Mouse (Mus musculus) heart, embryonic 12.5 days (tissue): ENCODE data around the gene Sh3gl2. TPM values are rescaled to one million over a fixed set of nuclear protein-coding genes. Genes with fewer than 3 reads are reported as not detected.

ENCODE experiments used
- ATAC-seq: fragments of 200-750 bp; cut with Nextera tagmentation; 2 replicates; pipeline ENCODE4 v1.8.0; 2017; ENCODE audit warnings: moderate TSS enrichment, moderate library complexity; ENCODE audit not compliant: insufficient number of reproducible peaks, low FRiP score
- H3K27ac ChIP-seq: fragments of 300-500 bp; sonication (generic); 2 replicates; pipeline ENCODE4 v1.5.1; 2016; ENCODE audit warnings: mild to moderate bottlenecking, moderate library complexity; ENCODE audit not compliant: poor library complexity, severe bottlenecking
- H3K27me3 ChIP-seq: fragments of 300-500 bp; sonication (generic); replicated peaks from 2 replicates; pipeline ENCODE4 v1.6.1; 2016; ENCODE audit warnings: mild to moderate bottlenecking, moderate library complexity
- H3K36me3 ChIP-seq: fragments of 300-500 bp; sonication (generic); 2 replicates; pipeline ENCODE4 v1.6.1; 2016; ENCODE audit warnings: mild to moderate bottlenecking, moderate library complexity
- H3K4me1 ChIP-seq: fragments of 300-500 bp; sonication (generic); replicated peaks from 2 replicates; pipeline ENCODE4 v1.6.1; 2016; ENCODE audit warnings: mild to moderate bottlenecking
- H3K4me2 ChIP-seq: fragments of 300-500 bp; sonication (generic); 2 replicates; pipeline ENCODE4 v1.6.1; 2016; ENCODE audit warnings: mild to moderate bottlenecking, moderate library complexity
- H3K4me3 ChIP-seq: fragments of 300-500 bp; sonication (generic); 2 replicates; pipeline ENCODE4 v1.5.1; 2016; ENCODE audit warnings: mild to moderate bottlenecking
- H3K9ac ChIP-seq: fragments of 300-500 bp; sonication (generic); 2 replicates; pipeline ENCODE4 v1.6.1; 2016; ENCODE audit warnings: mild to moderate bottlenecking, moderate library complexity
- H3K9me3 ChIP-seq: fragments of 300-500 bp; sonication (generic); replicated peaks from 2 replicates; pipeline ENCODE4 v1.6.1; 2016; ENCODE audit warnings: mild to moderate bottlenecking, moderate library complexity
- WGBS: fragments of 180-500 bp; shearing (Covaris S2); methylation state at CpG from one replicate; pipeline ENCODE4 v1.1.7; 2016; 5-methylcytosine and 5-hydroxymethylcytosine counted together
- polyA plus RNA-seq: library from polyadenylated mRNA; unstranded; fragments of >200 nt; fragmentation: Nextera tagmentation; extraction: Ambion mirVana; gene quantifications from 2 replicates; pipeline ENCODE4 v1.2.1, GENCODE M21; 2016

Gene Sh3gl2
- polyA plus RNA-seq, 1 experiment from 2014 or later = 0.65 TPM

DNA sequence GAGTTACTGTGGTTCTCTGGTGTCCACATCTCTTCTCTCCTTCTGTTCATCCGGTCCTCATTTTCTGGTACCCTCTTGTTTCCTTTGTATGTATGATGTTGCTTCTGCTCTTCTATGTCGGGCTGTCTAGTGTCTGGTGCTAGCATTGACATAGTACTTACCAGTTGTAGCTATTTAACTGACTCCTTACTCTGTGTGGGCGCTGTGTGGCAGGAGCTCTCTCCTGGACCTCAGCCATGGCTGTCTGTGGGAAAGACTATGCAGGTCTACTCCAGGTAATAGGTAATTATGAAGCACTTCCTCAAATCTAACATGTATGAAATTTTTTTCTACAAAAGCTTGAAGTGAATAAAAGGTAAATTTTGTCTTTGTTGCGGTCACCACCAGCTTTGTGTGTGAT lies 169.9 kb downstream of the Sh3gl2 start:
- Histone ChIP-seq H3K9ac (no peak overlapping the region), H3K4me2 (no peak overlapping the region), H3K27me3 (no peaks in the 10 kb centered on the region), H3K27ac (no peak overlapping the region), H3K9me3 (no peaks in the 10 kb centered on the region), H3K4me1 (no peaks in the 10 kb centered on the region), H3K36me3 (no peaks in the 10 kb centered on the region), H3K4me3 (no peak overlapping the region)
- ATAC-seq = no peak
- WGBS = 72% methylated on average over 4 of the region's 4 CpGs

DNA sequence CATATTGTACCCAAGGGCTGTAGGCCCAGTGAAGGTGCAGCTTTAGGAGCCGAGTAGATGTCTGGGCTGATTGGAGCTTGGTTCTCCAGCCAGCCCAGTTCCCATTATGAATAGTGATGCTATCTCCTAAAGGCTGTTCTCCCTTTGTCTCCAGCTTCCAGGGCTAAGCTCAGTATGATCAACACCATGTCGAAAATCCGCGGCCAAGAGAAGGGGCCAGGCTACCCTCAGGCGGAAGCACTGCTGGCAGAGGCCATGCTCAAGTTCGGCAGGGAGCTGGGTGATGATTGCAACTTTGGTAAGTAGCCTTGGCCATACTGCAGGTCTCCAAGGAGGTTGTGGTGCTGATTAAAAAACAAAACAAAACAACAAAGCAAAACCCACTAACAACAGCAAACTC lies 171.3 kb downstream of the Sh3gl2 start:
- no peak for ATAC-seq
- Histone ChIP-seq H3K4me1 (no peaks in the 10 kb centered on the region), H3K4me3 (no peak overlapping the region), H3K27ac (no peak overlapping the region), H3K27me3 (no peaks in the 10 kb centered on the region), H3K9me3 (no peaks in the 10 kb centered on the region), H3K4me2 (no peak overlapping the region), H3K9ac (no peak overlapping the region), H3K36me3 (no peaks in the 10 kb centered on the region)
- WGBS = 76% methylated on average over 6 of the region's 6 CpGs

DNA sequence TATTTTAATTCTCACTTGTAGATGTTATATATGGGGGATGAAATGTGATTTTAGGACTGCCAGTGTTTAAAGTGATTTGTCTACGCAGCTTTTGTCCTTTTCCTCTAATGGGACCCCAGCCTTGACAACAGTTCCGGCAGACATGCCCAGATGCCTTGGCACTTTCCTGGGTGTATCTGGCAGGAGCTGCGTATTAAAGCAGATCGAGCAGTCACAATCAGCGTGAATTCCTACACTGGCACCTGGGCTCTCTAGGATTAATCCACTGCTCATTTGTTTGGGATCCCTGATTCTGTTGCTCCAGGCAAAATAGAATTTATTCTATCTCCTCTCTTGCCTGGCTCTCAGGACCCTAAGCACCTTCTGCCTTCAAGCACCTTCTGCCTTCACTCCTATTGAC lies 171.7 kb downstream of the Sh3gl2 start:
- H3K4me3 ChIP-seq = no peak overlapping the region
- no peaks in the 10 kb centered on the region for H3K36me3 ChIP-seq
- H3K27me3 ChIP-seq = no peaks in the 10 kb centered on the region
- no peak overlapping the region for H3K27ac ChIP-seq
- 83% methylated on average over 5 of the region's 5 CpGs for WGBS
- no peak overlapping the region for H3K9ac ChIP-seq
- H3K4me1 ChIP-seq = no peaks in the 10 kb centered on the region
- ATAC-seq = no peak
- H3K9me3 ChIP-seq = no peaks in the 10 kb centered on the region
- H3K4me2 ChIP-seq = no peak overlapping the region

DNA sequence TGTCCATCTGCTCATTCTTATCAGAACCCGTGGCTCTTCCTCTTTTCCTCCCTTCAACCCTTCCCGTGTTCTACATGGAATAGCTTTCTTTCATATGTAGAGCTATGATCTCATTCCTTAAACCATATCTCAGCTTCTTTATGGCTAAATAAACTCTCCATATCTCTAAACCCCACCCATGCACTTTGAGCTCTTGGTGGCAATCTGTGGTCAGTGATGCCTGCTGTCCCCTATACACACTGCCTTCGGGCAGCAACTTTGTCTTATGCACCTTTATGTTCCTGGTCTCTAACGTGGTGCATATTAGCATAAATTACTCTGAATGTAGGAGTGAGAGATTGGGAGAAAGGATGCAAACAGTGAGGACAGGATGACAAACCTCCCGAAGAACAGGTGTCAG lies 180.3 kb downstream of the Sh3gl2 start:
- ATAC-seq = no peak
- Histone ChIP-seq H3K36me3 (no peaks in the 10 kb centered on the region), H3K27me3 (no peaks in the 10 kb centered on the region), H3K9me3 (no peaks in the 10 kb centered on the region), H3K4me3 (no peak overlapping the region), H3K4me2 (no peak overlapping the region), H3K4me1 (no peaks in the 10 kb centered on the region), H3K27ac (no peak overlapping the region), H3K9ac (no peak overlapping the region)
- WGBS = 63% methylated on average over 5 of the region's 5 CpGs

DNA sequence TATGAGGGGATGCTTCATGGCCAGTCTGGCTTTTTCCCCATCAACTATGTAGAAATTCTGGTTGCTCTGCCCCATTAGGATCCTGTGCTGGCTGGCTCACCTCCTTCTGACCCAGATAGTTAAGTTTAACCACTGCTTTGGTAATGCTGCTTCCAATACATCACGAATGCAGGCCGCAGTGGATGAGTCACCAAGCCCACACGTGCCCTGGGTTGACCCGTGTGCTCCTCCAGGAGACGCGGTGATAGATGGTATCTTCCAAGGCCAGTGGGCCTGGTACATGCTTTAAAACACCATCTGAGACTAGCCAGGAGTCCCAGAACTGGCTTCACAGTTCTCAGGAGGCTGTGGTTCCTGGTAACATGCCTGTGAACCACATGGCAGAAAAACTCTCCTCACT lies 182.8 kb downstream of the Sh3gl2 start:
- no peaks in the 10 kb centered on the region for H3K9me3 ChIP-seq
- no peak overlapping the region for H3K4me3 ChIP-seq
- no peak overlapping the region for H3K27ac ChIP-seq
- no peak overlapping the region for H3K4me2 ChIP-seq
- whole genome bisulfite sequencing = 91% methylated on average over 6 of the region's 6 CpGs
- no peaks in the 10 kb centered on the region for H3K27me3 ChIP-seq
- H3K36me3 ChIP-seq = no peaks in the 10 kb centered on the region
- H3K9ac ChIP-seq = no peak overlapping the region
- ATAC-seq = no peak
- H3K4me1 ChIP-seq = no peaks in the 10 kb centered on the region

DNA sequence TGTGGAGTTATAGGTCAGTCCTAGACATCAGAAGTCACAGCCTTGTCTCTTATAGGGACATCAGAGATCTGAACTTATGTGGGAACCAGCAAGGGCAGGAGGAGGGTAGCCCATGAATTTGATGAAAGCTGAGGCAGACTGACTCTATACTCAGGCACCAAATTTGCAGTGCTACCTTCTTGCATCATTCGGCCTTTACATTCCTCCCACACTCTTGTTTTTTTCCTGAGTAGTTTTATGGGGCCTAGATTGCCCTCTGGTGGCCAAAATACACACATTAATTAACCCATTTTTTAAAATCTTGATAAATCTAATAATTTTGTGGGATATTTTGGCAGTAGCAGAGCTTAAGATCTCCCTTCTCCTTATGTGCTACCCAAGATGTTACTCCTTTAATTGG lies 186.9 kb downstream of the Sh3gl2 start:
- H3K9me3 ChIP-seq = no peaks in the 10 kb centered on the region
- no peak overlapping the region for H3K4me3 ChIP-seq
- ATAC-seq = no peak
- H3K27ac ChIP-seq = no peak overlapping the region
- H3K4me2 ChIP-seq = no peak overlapping the region
- H3K36me3 ChIP-seq = no peaks in the 10 kb centered on the region
- H3K27me3 ChIP-seq = no peaks in the 10 kb centered on the region
- H3K4me1 ChIP-seq = no peaks in the 10 kb centered on the region
- WGBS = 65% methylated on average over 1 of the region's 1 CpGs
- no peak overlapping the region for H3K9ac ChIP-seq

DNA sequence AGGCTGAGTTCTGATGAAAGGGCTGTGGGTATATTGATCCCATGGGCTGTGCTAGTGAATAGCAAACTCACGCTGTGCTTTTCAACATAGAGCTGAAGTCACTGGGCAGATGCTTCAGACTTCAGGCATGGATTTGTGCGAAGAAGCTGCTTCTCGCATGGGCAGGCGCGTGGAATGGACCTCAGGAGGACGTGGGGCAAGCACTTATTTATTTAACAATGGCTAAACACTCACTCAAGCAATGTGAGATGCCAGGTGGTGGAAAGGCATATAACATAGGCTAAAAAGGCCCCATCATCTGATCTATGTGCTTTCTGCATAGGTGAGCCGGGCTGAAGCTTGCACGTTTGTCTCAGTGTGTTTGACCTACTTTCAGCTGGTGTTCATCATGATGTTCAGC lies 193.8 kb downstream of the Sh3gl2 start:
- H3K27me3 ChIP-seq = no peaks in the 10 kb centered on the region
- no peaks in the 10 kb centered on the region for H3K36me3 ChIP-seq
- no peaks in the 10 kb centered on the region for H3K9me3 ChIP-seq
- ATAC-seq = no peak
- H3K4me1 ChIP-seq = no peaks in the 10 kb centered on the region
- H3K27ac ChIP-seq = no peak overlapping the region
- H3K4me3 ChIP-seq = no peak overlapping the region
- H3K4me2 ChIP-seq = no peak overlapping the region
- no peak overlapping the region for H3K9ac ChIP-seq
- WGBS = 82% methylated on average over 8 of the region's 8 CpGs

DNA sequence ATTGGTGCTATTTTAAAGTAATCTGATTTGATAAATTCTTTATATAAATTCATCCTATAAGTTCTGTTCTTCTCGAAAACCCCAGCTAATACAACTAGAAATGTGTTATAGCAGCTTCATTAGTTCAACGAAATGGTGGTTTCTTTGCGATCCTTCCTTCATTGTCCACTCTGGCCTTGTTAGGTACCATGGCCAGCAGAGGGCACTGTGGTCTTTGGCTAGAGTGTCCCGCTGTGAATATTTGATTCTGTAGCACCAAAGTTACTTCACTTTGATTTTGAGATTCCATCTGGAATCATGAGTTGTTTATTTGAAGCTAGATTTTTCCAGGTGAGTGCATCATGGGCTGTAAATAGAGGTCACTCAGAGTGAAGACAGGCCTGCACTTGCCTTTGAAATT lies 197.9 kb downstream of the Sh3gl2 start:
- Histone ChIP-seq H3K4me3 (no peak overlapping the region), H3K36me3 (no peaks in the 10 kb centered on the region), H3K27ac (no peak overlapping the region), H3K9ac (no peak overlapping the region), H3K4me2 (no peak overlapping the region), H3K9me3 (no peaks in the 10 kb centered on the region), H3K27me3 (no peaks in the 10 kb centered on the region), H3K4me1 (no peaks in the 10 kb centered on the region)
- 40% methylated on average over 4 of the region's 4 CpGs for WGBS
- ATAC-seq = no peak

DNA sequence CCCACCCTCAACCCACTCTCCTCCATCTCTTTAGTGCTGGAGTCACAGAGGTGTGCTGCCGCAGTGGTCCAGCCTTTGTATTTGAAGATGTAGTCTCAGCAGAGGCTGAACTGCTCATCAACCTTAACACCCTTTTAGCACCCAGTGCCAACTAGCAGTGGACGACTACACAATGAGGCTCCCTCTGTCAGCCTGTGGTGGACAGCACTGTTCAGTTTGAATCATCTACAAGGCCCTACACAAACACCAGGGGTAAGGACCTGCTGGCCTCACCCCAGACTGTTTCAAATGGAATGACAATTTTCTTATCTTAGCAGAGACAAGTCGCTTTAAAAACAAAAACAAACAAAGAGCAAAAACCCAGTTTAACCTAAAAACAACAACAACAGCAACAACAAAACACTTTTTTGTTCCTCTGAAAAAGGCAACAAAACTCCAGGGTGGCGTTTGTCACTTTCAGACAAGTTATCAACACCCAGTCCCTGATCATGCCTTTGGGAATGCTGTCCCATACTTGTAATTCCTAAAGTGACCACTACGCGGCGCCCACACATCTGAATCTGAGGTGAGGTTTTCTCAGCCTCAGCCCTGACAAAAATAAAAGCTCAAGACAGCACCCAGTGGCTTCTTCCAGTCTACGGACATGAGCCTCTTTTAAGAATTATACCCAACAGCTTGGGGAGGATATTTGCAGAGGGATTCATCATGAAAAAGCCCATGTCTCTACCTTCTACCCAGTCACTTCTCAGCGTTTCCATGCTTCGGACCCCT lies 199.7 kb downstream of the Sh3gl2 start:
- WGBS = 37% methylated on average over 10 of the region's 10 CpGs

DNA sequence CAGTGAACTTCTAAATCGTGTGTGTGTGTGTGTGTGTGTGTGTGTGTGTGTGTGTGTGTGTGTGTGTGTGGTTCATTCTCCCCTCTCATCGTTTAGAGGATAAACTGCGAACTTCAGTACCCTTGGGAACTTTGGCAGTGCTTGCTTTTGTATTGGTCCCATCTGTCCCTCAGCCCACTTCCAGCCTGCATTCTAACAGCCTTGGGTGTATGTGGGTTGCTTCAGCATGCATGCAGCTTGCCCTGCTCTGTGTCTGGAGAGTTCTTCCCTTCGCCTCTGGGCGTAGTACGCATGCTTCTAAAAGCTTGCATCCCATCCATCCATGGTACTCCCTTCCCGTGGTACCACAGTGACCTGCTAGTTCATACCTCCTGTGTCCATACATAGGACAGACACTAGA lies 200.3 kb downstream of the Sh3gl2 start:
- ATAC-seq = no peak
- 72% methylated on average over 7 of the region's 7 CpGs for WGBS
- Histone ChIP-seq H3K4me1 (no peaks in the 10 kb centered on the region), H3K9me3 (no peaks in the 10 kb centered on the region), H3K4me3 (no peak overlapping the region), H3K27me3 (no peaks in the 10 kb centered on the region), H3K36me3 (no peaks in the 10 kb centered on the region), H3K27ac (no peak overlapping the region), H3K9ac (no peak overlapping the region), H3K4me2 (no peak overlapping the region)

More for the DNA sequence above, 199.7 kb downstream of the Sh3gl2 start:
- H3K4me3 ChIP-seq = no peak overlapping the region
- H3K27me3 ChIP-seq = no peaks in the 10 kb centered on the region
- no peak overlapping the region for H3K27ac ChIP-seq
- H3K4me1 ChIP-seq = no peaks in the 10 kb centered on the region
- no peak overlapping the region for H3K9ac ChIP-seq
- ATAC-seq = no peak
- H3K4me2 ChIP-seq = no peak overlapping the region
- no peaks in the 10 kb centered on the region for H3K9me3 ChIP-seq
- no peaks in the 10 kb centered on the region for H3K36me3 ChIP-seq

DNA sequence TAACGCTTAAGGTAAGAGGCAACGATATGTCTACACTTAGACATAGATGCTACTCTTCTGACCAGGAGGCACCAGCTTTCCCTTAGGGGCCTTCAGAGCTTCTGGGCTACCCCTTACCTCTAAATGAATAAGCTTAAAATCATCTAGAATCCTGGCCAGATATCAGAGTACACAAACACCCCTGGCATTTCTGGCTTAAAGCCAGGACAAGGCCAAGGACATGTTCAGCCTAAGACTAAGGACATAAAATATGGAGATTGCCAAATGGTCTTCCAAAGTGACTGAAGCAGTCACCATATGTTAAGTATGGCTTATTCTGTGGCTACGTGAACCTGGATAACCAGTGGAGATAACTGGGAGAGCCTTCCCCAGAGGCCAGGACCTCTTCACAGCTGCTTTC lies 211.5 kb downstream of the Sh3gl2 start:
- H3K27me3 ChIP-seq = no peaks in the 10 kb centered on the region
- 85% methylated on average over 3 of the region's 3 CpGs for WGBS
- no peaks in the 10 kb centered on the region for H3K9me3 ChIP-seq
- ATAC-seq = no peak
- H3K27ac ChIP-seq = no peak overlapping the region
- no peak overlapping the region for H3K4me3 ChIP-seq
- no peaks in the 10 kb centered on the region for H3K4me1 ChIP-seq
- no peaks in the 10 kb centered on the region for H3K36me3 ChIP-seq
- no peak overlapping the region for H3K9ac ChIP-seq
- H3K4me2 ChIP-seq = no peak overlapping the region

DNA sequence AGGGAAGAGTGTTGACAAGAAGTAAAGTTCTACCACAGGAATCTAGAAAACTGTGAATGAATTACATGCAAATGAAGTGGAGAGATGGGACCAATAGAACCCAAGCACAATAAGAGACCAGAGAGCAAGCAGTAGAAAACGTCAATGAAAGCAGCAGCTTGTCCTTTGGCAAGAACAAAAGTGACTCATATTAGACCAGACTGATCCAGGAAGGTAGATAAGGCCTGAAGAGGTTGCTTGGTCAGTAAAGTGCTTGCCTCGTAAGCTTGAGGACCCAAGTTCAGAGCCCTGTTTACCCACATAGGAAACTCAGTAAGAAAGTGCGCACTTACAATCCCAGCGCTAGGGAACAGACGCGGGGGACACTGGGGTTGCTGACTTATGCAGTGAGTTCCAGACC lies 215.5 kb downstream of the Sh3gl2 start:
- Histone ChIP-seq H3K27ac (no peak overlapping the region), H3K4me1 (no peaks in the 10 kb centered on the region), H3K27me3 (no peaks in the 10 kb centered on the region), H3K36me3 (no peaks in the 10 kb centered on the region), H3K4me3 (no peak overlapping the region), H3K4me2 (no peak overlapping the region), H3K9ac (no peak overlapping the region), H3K9me3 (no peaks in the 10 kb centered on the region)
- no peak for ATAC-seq
- WGBS = 78% methylated on average over 6 of the region's 6 CpGs
